Mouse (Mus musculus): ENCODE measurements around the gene Dync1li1. TPM values are rescaled to one million over a fixed set of nuclear protein-coding genes. Genes with fewer than 3 reads are reported as not detected.
"Not testable (repeated sequence)": the region's sequence is repeated elsewhere in the genome, so short reads cannot be mapped to it uniquely, and the experiment has no call there.

The Dync1li1 gene
- polyA plus RNA-seq (2016; fragmentation: Nextera tagmentation; extraction: Ambion mirVana), result 76.8 and 78.2 TPM in 2 replicates

GRCm38 (mm10) chr9:114688252-114688952 lies at the start of gene Dync1li1:
TSS of gene Dync1li1 (plus strand) at chr9:114688790.
- Histone ChIP-seq H3K36me3 (peaks cover 25% of the 10 kb centered on the region), H3K27ac (peak within 1 kb of the TSS; percentile 95), H3K4me3 (peak within 1 kb of the TSS; percentile 99), H3K27me3 (ENCODE audit: low read depth, poor library complexity, severe bottlenecking) (no peaks in the 10 kb centered on the region), H3K4me1 (peaks cover 22% of the 10 kb centered on the region), H3K9me3 (replicated peaks) (no peaks in the 10 kb centered on the region)
- under 1% methylated on average over 53 of the region's 57 CpGs for WGBS
- peak; percentile 99 for DNase-seq (ENCODE audit: low spot score)

GRCm38 (mm10) chr9:114639186-114639748 lies 49.3 kb upstream of the Dync1li1 start:
- peak overlapping the region; percentile 83 for H3K27ac ChIP-seq
- 16% methylated on average over 18 of the region's 18 CpGs for WGBS
- H3K27me3 ChIP-seq (ENCODE audit: low read depth, poor library complexity, severe bottlenecking), result 0 out of 2 replicates have a peak, but pooled peaks cover 9% of the 10 kb centered on the region
- no peaks in the 10 kb centered on the region for H3K9me3 ChIP-seq (replicated peaks)
- H3K4me3 ChIP-seq, result peak overlapping the region; percentile 73
- H3K4me1 ChIP-seq, result peaks cover 11% of the 10 kb centered on the region
- peaks cover 30% of the 10 kb centered on the region for H3K36me3 ChIP-seq
- DNase-seq (ENCODE audit: low spot score), result no peak

DNA sequence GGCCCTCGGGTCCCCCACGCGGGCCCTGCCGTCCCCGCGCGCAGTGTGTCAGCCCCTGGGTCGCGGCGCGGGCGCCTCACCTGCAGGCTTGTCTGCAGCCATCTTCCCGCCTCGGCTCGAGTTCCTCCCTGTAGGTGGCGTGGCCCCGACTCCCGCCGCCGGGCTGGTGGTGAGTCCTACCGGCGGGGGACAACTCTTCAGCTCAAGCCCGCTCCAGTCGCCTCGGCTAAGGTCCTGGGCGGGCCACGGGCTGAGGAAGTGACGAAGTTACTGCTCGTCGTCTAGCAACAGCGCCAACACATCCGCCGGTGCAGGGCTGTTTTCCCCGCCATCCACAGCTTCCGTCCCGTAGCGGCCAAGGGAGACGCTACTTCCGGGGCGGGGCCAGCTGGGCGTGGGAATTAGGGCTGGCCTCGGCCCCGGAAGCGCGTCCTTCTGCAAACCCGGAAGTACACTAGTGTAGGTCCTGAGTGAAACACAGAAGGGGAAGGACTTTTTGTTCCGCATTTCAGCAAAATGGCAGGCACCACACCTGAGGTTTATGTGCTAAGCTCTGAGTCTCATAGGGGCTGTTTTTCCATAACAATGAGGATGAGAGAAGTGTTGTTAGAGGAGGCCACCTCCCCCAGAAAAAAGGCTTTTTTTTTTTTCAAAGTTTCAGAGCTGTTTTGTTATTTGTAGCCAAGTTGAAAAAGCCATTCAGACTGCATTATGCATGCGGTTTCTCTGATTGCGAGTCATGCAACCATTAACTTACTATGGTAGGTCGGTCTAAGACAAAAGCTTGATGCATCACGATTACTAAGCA lies 48.5 kb upstream of the Dync1li1 start, which contains the start of gene Cnot10:
Gene Cnot10 (minus strand): TSS at position 346 of the 808 bp plus-strand sequence.
- H3K9me3 ChIP-seq (replicated peaks), result no peaks in the 10 kb centered on the region
- 4% methylated on average over 51 of the region's 51 CpGs for WGBS

GRCm38 (mm10) chr9:114646556-114647505 lies 41.8 kb upstream of the Dync1li1 start:
- no peak for DNase-seq (ENCODE audit: low spot score)
- WGBS, result 93% methylated on average over 12 of the region's 12 CpGs
- no peaks in the 10 kb centered on the region for H3K36me3 ChIP-seq
- H3K27me3 ChIP-seq (ENCODE audit: low read depth, poor library complexity, severe bottlenecking), result peaks cover 13% of the 10 kb centered on the region; the same call in 1 of the 2 replicates
- no peak overlapping the region for H3K27ac ChIP-seq
- no peaks in the 10 kb centered on the region for H3K9me3 ChIP-seq (replicated peaks)
- no peak overlapping the region for H3K4me3 ChIP-seq
- no peaks in the 10 kb centered on the region for H3K4me1 ChIP-seq

More for the DNA sequence above, 48.5 kb upstream of the Dync1li1 start, which contains the start of gene Cnot10:
- Histone ChIP-seq H3K27ac (peak within 1 kb of the TSS; percentile 83), H3K36me3 (peaks cover 28% of the 10 kb centered on the region), H3K4me1 (peaks cover 11% of the 10 kb centered on the region), H3K4me3 (peak within 1 kb of the TSS; percentile 73), H3K27me3 (ENCODE audit: low read depth, poor library complexity, severe bottlenecking) (0 out of 2 replicates have a peak, but pooled peaks cover 9% of the 10 kb centered on the region)
- DNase-seq (ENCODE audit: low spot score), result peak; percentile 100

DNA sequence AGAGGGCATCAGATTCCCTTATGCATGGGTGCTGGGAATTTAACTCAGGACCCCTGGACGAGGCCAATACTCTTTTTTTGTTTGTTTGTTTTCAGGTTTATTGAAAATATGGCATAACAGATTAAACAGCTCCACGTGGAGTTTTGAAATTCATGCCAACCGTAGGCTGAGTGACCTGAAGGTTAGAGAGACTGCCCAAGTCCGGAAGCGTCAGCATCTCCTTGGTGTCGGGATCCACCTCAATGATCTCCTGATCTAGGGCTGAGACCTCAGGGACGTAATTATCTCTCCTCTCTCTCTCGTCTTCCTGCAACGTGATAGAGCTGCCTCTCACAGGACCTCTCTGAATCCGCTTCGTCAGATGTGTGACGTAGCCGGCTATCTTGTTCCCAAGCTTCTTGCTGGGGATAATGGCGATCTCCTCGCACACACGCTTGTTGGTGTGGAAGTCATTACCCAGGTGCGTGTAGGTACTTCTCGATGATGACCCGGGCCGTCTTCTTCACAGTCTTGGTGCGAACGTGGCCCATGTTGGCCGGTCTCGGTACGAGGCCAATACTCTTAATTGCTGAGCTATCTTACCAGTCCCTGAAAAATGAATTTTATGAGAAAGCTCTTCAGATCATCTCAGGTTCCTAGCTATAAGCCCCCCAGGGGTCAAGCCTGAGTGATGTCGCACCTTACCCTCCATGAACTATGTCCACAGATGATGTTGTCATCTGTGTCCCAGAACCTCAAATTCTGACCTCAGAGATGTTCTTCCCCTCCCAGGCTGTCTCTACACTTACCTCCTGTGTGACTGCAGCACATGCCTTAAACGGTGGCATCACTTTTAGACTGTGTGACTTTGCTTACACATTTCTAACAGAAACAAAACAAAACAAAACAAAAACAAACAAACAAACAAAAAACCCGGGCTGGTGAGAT lies 40.8 kb upstream of the Dync1li1 start:
- Histone ChIP-seq H3K36me3 (no peaks in the 10 kb centered on the region), H3K27ac (no peak overlapping the region), H3K4me3 (no peak overlapping the region), H3K4me1 (no peaks in the 10 kb centered on the region), H3K9me3 (replicated peaks) (no peaks in the 10 kb centered on the region), H3K27me3 (ENCODE audit: low read depth, poor library complexity, severe bottlenecking) (peaks cover 13% of the 10 kb centered on the region; the same call in 1 of the 2 replicates)
- DNase-seq (ENCODE audit: low spot score), result no peak
- 82% methylated on average over 28 of the region's 28 CpGs for WGBS

GRCm38 (mm10) chr9:114648472-114648871 lies 40.1 kb upstream of the Dync1li1 start:
- H3K4me3 ChIP-seq; H3K9me3 ChIP-seq (replicated peaks); H3K36me3 ChIP-seq; DNase-seq (ENCODE audit: low spot score); H3K27me3 ChIP-seq (ENCODE audit: low read depth, poor library complexity, severe bottlenecking); H3K4me1 ChIP-seq; H3K27ac ChIP-seq: not testable (repeated sequence)
- WGBS, result 56% methylated on average over 9 of the region's 9 CpGs

DNA sequence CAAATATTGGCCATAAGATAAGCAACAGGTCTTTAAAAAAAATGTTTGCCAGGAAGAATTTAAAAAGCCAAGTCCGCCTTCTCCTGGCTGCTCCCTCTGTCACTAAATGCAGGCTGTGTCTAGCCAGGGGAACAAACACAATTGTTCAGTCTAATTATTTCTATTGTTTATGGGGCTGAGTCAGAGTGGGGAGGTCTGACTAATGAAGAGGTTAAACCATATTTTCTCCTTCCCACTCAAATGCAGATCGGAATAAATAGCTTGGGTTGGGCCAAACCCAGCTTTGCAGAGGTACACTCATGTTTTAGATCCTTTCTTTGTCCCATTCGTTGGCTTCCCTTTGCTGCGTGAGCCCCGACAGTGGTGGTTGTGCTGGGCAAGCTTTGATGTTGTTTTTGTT lies 39.2 kb upstream of the Dync1li1 start:
- Histone ChIP-seq H3K9me3 (replicated peaks) (no peaks in the 10 kb centered on the region), H3K27ac (no peak overlapping the region), H3K27me3 (ENCODE audit: low read depth, poor library complexity, severe bottlenecking) (peaks cover 4% of the 10 kb centered on the region; the same call in 1 of the 2 replicates), H3K36me3 (no peaks in the 10 kb centered on the region), H3K4me3 (no peak overlapping the region), H3K4me1 (no peaks in the 10 kb centered on the region)
- 58% methylated on average over 5 of the region's 5 CpGs for WGBS
- DNase-seq (ENCODE audit: low spot score), result no peak

GRCm38 (mm10) chr9:114650938-114651634 lies 37.5 kb upstream of the Dync1li1 start:
- no peak overlapping the region for H3K4me3 ChIP-seq
- no peaks in the 10 kb centered on the region for H3K4me1 ChIP-seq
- no peak for DNase-seq (ENCODE audit: low spot score)
- no peak overlapping the region for H3K27ac ChIP-seq
- H3K27me3 ChIP-seq (ENCODE audit: low read depth, poor library complexity, severe bottlenecking), result peaks cover 4% of the 10 kb centered on the region; the same call in 1 of the 2 replicates
- H3K36me3 ChIP-seq, result no peaks in the 10 kb centered on the region
- no peaks in the 10 kb centered on the region for H3K9me3 ChIP-seq (replicated peaks)
- WGBS, result 64% methylated on average over 21 of the region's 21 CpGs

- H3K4me3 ChIP-seq, result no peak overlapping the region
- H3K9me3 ChIP-seq (replicated peaks), result no peaks in the 10 kb centered on the region
- no peaks in the 10 kb centered on the region for H3K4me1 ChIP-seq
- no peak for DNase-seq (ENCODE audit: low spot score)
- H3K27ac ChIP-seq, result no peak overlapping the region
- 92% methylated on average over 4 of the region's 4 CpGs for WGBS
- no peaks in the 10 kb centered on the region for H3K36me3 ChIP-seq
- H3K27me3 ChIP-seq (ENCODE audit: low read depth, poor library complexity, severe bottlenecking), result peaks cover 4% of the 10 kb centered on the region; the same call in 1 of the 2 replicates
These were observed 33.2 kb upstream of the Dync1li1 start for GRCm38 (mm10) chr9:114655356-114655755.

DNA sequence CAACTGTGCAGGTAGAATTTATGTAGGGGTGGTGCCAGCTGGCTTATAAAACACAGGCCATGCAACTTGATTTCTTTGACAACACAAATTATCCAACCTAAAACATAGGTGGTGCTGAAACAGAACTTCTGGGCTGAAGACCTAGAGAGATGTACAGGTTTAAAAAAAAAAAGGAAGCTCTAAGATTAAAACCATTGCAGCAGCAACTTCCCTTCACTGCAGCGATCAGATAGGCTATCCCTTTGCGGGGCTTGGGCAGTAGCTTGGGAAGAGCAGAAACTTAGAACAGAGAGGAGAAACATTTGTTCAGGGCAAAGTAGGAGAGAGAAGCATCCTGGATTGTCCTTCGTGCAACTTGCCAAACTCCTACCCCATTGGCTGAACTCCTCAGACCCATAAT lies 31.9 kb upstream of the Dync1li1 start:
- no peaks in the 10 kb centered on the region for H3K27me3 ChIP-seq (ENCODE audit: low read depth, poor library complexity, severe bottlenecking)
- no peaks in the 10 kb centered on the region for H3K4me1 ChIP-seq
- DNase-seq (ENCODE audit: low spot score), result no peak
- no peaks in the 10 kb centered on the region for H3K36me3 ChIP-seq
- WGBS, result 71% methylated on average over 3 of the region's 3 CpGs
- H3K27ac ChIP-seq, result no peak overlapping the region
- no peak overlapping the region for H3K4me3 ChIP-seq
- H3K9me3 ChIP-seq (replicated peaks), result no peaks in the 10 kb centered on the region

DNA sequence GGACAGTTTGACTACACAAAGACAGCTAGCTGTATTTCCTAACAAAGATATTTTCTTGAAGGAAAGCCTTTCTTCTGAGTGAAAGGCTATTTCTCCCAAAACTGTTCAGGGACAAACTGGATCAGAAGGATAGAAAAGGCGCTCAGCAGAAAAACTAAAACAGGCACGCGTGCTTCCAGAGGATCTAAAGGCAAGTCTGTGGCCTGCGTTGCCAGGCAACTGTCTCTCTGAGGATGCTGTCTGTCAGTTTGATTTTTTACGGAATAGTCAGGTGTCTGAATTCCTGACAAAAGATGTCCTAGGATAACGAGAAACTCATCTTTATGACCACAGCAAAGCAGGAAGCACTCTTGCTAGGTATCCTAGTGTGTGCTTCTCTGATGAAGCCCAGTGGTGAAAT lies 28.1 kb upstream of the Dync1li1 start:
- H3K27ac ChIP-seq, result no peak overlapping the region
- H3K4me1 ChIP-seq, result no peaks in the 10 kb centered on the region
- no peaks in the 10 kb centered on the region for H3K9me3 ChIP-seq (replicated peaks)
- no peaks in the 10 kb centered on the region for H3K27me3 ChIP-seq (ENCODE audit: low read depth, poor library complexity, severe bottlenecking)
- no peak for DNase-seq (ENCODE audit: low spot score)
- 91% methylated on average over 6 of the region's 6 CpGs for WGBS
- no peaks in the 10 kb centered on the region for H3K36me3 ChIP-seq
- H3K4me3 ChIP-seq, result no peak overlapping the region
